Mouse (Mus musculus) lung, postnatal 0 days (tissue): Measurements from ENCODE around the gene Robo1. TPM values are rescaled to one million over a fixed set of nuclear protein-coding genes. Genes with fewer than 3 reads are reported as not detected.

Experiments used
- ATAC-seq: fragments of 200-750 bp; cut with Nextera tagmentation; 2 replicates; pipeline ENCODE4 v1.8.0; 2017; ENCODE audit warnings: moderate library complexity
- DNase-seq: peaks from one replicate; pipeline ENCODE4 v3.0.0-alpha.2; 2016; ENCODE audit warnings: low spot score
- H3K27ac ChIP-seq: fragments of 300-500 bp; sonication (generic); 2 replicates; pipeline ENCODE4 v1.5.1; 2014; ENCODE audit warnings: antibody characterized with exemption, mild to moderate bottlenecking, low read length, mixed read lengths
- H3K27me3 ChIP-seq: fragments of 300-500 bp; sonication (generic); replicated peaks from 2 replicates; pipeline ENCODE4 v1.6.1; 2014; ENCODE audit warnings: low read length, mixed read lengths; ENCODE audit not compliant: insufficient read depth
- H3K36me3 ChIP-seq: fragments of 300-500 bp; sonication (generic); 2 replicates; pipeline ENCODE4 v1.6.1; 2014; ENCODE audit warnings: low read length, mixed read lengths; ENCODE audit not compliant: insufficient read depth
- H3K4me1 ChIP-seq: fragments of 300-500 bp; sonication (generic); 2 replicates; pipeline ENCODE4 v1.6.1; 2014; ENCODE audit warnings: antibody characterized with exemption, low read depth, low read length, mixed read lengths; ENCODE audit not compliant: insufficient read depth
- H3K4me2 ChIP-seq: fragments of 300-500 bp; sonication (generic); replicated peaks from 2 replicates; pipeline ENCODE4 v1.6.1; 2014; ENCODE audit warnings: low read depth, mild to moderate bottlenecking, low read length, moderate library complexity, mixed read lengths
- H3K4me3 ChIP-seq: fragments of 300-500 bp; sonication (generic); 2 replicates; pipeline ENCODE4 v1.5.1; 2014; ENCODE audit warnings: low read depth, low read length
- H3K9ac ChIP-seq: fragments of 300-500 bp; sonication (generic); replicated peaks from 2 replicates; pipeline ENCODE4 v1.6.1; 2014; ENCODE audit warnings: low read depth, mild to moderate bottlenecking
- H3K9me3 ChIP-seq: fragments of 300-500 bp; sonication (generic); 2 replicates; pipeline ENCODE4 v1.6.1; 2016; ENCODE audit warnings: low read length, mixed read lengths
- CTCF ChIP-seq: IDR thresholded peaks from 2 replicates; pipeline ENCODE4 v1.5.1; 2016; ENCODE audit warnings: antibody characterized with exemption, mild to moderate bottlenecking
- EP300 ChIP-seq: IDR thresholded peaks from 2 replicates; pipeline ENCODE4 v1.6.1; 2016; ENCODE audit warnings: antibody characterized with exemption, mild to moderate bottlenecking, control low read depth
- WGBS: fragments of 180-500 bp; shearing (Covaris S2); extraction: QIAGEN DNeasy Blood & Tissue Kit; methylation state at CpG from one replicate; pipeline ENCODE4 v1.1.7; 2014; 5-methylcytosine and 5-hydroxymethylcytosine counted together
- polyA plus RNA-seq: library from polyadenylated mRNA; unstranded; fragments of >200 nt; fragmentation: Nextera tagmentation; extraction: Ambion mirVana; gene quantifications from 2 replicates; pipeline ENCODE4 v1.2.1, GENCODE M21; 2015

Robo1 gene
- polyA plus RNA-seq, 1 experiment from 2014 or later = 7.0 TPM

DNA sequence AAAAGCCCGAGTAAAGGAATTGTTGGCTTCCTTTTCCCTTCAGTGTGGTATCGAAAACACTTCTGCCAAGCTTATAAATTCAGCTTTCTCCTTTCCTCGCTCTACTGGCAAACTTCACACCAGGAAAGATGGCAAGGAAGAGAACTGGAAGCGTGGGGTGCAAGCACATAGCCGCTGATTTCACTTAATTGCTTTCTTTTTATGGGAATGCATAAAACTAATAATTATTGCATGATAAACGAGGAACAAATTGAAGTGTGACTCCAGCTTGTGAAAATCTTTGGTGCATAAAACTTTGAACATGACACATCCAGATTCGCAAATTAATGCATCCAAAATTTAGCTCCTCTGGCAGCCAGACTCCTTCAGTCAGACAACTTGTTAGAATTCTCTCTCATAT lies 659.4 kb downstream of the Robo1 start:
- H3K9ac ChIP-seq = no peak overlapping the region
- 77% methylated on average over 7 of the region's 7 CpGs for WGBS
- no peak for DNase-seq
- no peak overlapping the region for H3K4me2 ChIP-seq
- no peaks in the 10 kb centered on the region for H3K4me1 ChIP-seq
- no peaks in the 10 kb centered on the region for H3K27me3 ChIP-seq
- H3K36me3 ChIP-seq = no peaks in the 10 kb centered on the region
- ATAC-seq = no peak
- no peak overlapping the region for H3K4me3 ChIP-seq
- TF ChIP-seq EP300 (no peak), CTCF (no peak)
- no peaks in the 10 kb centered on the region for H3K9me3 ChIP-seq
- no peak overlapping the region for H3K27ac ChIP-seq

DNA sequence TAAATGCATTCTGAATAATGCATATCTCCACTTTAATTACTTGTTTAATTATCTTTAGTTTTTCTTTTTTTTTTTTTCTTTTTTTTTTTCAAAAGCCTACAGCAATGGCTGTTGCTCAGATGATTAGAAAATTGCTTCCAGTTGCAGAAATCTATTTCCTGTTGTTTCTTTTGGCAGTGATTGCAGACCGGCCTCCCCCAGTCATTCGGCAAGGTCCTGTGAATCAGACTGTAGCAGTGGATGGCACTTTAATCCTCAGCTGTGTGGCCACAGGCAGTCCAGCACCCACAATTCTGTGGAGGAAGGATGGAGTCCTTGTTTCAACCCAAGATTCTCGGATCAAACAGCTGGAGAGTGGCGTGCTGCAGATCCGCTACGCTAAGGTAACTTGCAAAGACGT lies 661.9 kb downstream of the Robo1 start:
- H3K4me1 ChIP-seq = no peaks in the 10 kb centered on the region
- DNase-seq (no peak), ATAC-seq (no peak)
- H3K27me3 ChIP-seq = no peaks in the 10 kb centered on the region
- H3K27ac ChIP-seq = no peak overlapping the region
- H3K9me3 ChIP-seq = no peaks in the 10 kb centered on the region
- no peak overlapping the region for H3K4me2 ChIP-seq
- H3K4me3 ChIP-seq = no peak overlapping the region
- no peaks in the 10 kb centered on the region for H3K36me3 ChIP-seq
- 91% methylated on average over 7 of the region's 7 CpGs for WGBS
- no peak for TF ChIP-seq CTCF
- TF ChIP-seq EP300 = no peak
- no peak overlapping the region for H3K9ac ChIP-seq

DNA sequence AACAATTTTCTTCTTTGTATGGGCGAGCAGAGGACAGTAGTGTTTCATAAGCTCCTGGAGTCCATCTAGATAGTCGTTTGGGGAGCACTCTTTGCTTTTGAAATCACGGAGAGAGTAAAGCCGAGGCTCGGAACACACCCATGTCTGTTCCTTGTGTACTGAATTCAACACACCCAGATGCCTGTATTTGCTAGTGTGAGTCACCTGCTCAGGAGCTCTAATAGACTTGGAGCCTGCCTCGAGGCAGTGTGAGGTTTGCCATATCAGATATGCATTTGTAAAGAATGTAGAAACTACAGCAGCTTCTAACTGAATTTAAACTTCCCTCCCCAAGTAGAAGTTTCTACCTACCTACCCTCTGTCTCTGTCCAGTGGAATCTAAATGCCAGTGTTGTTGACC lies 665.6 kb downstream of the Robo1 start:
- no peak overlapping the region for H3K4me3 ChIP-seq
- peak; percentile 13 for DNase-seq
- no peak overlapping the region for H3K9ac ChIP-seq
- 64% methylated on average over 6 of the region's 6 CpGs for WGBS
- no peak overlapping the region for H3K27ac ChIP-seq
- H3K27me3 ChIP-seq = no peaks in the 10 kb centered on the region
- H3K4me1 ChIP-seq = no peaks in the 10 kb centered on the region; the same call in 1 of the 2 replicates
- no peaks in the 10 kb centered on the region for H3K36me3 ChIP-seq
- TF ChIP-seq CTCF = no peak
- no peak for TF ChIP-seq EP300
- peak; percentile 62 for ATAC-seq
- no peak overlapping the region for H3K4me2 ChIP-seq
- no peaks in the 10 kb centered on the region for H3K9me3 ChIP-seq

DNA sequence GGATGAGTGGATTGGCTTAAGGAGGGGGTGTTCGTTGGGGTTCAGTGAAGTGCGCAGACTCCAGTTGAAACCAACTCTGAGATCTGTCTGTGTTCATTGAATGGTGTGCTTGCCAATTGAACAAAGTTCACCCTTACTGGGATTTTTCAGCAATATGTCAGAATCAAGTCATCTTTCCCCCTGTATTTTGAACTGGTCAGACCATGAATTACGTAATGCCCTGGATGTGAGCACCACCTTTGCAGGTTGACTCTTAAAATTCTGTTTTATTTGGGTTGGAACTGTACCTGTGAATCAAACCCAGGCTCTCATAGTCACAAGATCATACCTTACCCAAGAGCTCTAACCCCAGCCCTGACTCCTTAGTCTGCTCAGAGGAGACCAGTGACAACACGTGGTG lies 666.6 kb downstream of the Robo1 start:
- no peaks in the 10 kb centered on the region for H3K9me3 ChIP-seq
- H3K9ac ChIP-seq = no peak overlapping the region
- H3K27ac ChIP-seq = no peak overlapping the region
- no peaks in the 10 kb centered on the region for H3K27me3 ChIP-seq
- no peak overlapping the region for H3K4me3 ChIP-seq
- no peaks in the 10 kb centered on the region for H3K36me3 ChIP-seq
- DNase-seq = no peak
- no peak for ATAC-seq
- TF ChIP-seq CTCF (no peak), EP300 (no peak)
- H3K4me2 ChIP-seq = no peak overlapping the region
- 92% methylated on average over 4 of the region's 4 CpGs for WGBS
- H3K4me1 ChIP-seq = no peaks in the 10 kb centered on the region; the same call in 1 of the 2 replicates

DNA sequence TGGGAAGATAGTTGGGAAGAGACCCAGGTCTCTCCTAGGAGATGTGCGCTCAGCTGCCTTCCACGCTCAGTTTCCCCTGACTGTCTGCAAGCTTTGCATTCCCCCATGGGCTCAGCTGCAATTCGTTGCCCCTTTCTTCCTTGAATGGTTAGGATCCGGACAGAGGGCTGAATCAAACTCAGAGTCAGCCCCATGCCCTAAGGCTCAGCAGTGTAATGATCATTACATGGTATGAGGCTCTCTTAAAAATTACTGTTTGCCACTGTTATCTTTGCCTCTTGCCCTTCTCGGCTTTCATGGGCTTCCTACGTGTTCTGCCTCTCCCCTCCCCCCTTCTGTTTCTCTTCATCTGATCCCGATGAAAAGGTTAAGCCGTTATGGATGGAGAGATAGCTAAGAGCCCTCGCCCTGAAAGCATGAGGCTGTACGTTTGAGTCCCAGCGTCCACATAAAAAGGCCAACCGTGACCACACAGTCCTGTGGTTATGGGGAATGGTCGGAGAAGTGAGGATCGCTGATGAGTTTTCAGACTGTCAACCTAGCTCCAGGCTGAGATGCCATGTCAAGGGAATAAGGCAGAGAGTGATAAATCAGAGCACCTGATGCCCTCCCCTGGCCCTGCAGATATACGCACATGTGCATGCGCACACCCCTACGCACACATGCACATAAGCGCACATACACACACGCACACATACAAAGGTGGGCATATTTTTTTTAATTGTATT lies 668.9 kb downstream of the Robo1 start:
- TF ChIP-seq EP300 = no peak
- no peak for TF ChIP-seq CTCF
- H3K4me1 ChIP-seq = no peaks in the 10 kb centered on the region; the same call in 1 of the 2 replicates
- H3K27ac ChIP-seq = no peak overlapping the region
- no peak for ATAC-seq
- no peaks in the 10 kb centered on the region for H3K36me3 ChIP-seq
- 76% methylated on average over 19 of the region's 19 CpGs for WGBS
- H3K27me3 ChIP-seq = no peaks in the 10 kb centered on the region
- no peak for DNase-seq
- no peaks in the 10 kb centered on the region for H3K9me3 ChIP-seq
- no peak overlapping the region for H3K9ac ChIP-seq
- no peak overlapping the region for H3K4me3 ChIP-seq
- no peak overlapping the region for H3K4me2 ChIP-seq

DNA sequence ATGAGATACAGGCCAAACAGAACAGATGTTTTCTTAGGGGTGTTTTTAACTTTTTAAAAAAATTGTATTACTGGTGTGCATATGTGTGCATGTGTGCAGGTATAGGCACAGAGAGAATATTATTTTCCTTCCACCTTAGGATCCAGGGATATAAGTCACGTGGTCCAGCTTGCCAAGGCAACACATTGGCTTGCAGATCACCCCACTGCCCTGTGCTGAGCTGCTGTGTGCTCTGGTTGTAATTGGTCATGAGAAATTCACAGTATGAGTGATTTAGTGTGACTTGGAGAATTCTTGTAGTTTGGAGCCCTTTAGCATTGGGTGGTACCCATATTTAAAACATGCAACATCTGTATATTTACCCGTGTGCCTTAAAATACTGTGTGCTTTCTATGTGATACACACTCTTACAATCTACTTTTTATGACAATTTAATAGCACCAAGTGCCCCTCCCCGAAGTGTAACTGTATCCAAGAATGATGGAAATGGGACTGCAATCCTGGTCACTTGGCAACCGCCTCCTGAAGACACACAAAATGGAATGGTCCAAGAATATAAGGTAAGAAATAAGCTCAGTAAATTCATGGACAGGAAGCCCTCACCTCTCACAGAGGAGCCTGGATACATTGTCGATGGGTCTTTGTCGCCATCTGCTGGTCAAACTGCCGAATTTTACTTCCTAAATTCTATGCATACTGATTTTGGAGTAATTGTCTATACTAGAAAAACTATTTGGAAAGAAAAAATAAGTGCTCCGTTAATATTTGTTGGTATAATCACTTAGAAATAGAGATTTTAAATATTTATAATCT lies 671.5 kb downstream of the Robo1 start:
- WGBS = 27% methylated on average over 8 of the region's 8 CpGs
- Histone ChIP-seq H3K4me1 (no peaks in the 10 kb centered on the region; the same call in 1 of the 2 replicates), H3K4me2 (no peak overlapping the region), H3K36me3 (no peaks in the 10 kb centered on the region), H3K27me3 (no peaks in the 10 kb centered on the region), H3K4me3 (no peak overlapping the region), H3K27ac (no peak overlapping the region), H3K9me3 (no peaks in the 10 kb centered on the region), H3K9ac (no peak overlapping the region)
- peak; percentile 38; the same call in 1 of the 2 replicates for ATAC-seq
- TF ChIP-seq EP300 (no peak), CTCF (peak; percentile 86)
- peak; percentile 83 for DNase-seq
